Mouse (Mus musculus) intestine, postnatal 0 days (tissue): ENCODE data around the gene Krtap1-3. TPM values are rescaled to one million over a fixed set of nuclear protein-coding genes. Genes with fewer than 3 reads are reported as not detected.
A peak's percentile ranks its signal among the peaks of the same experiment; 100 is the strongest.
"Not testable (repeated sequence)": the region's sequence is repeated elsewhere in the genome, so short reads cannot be mapped to it uniquely, and the experiment has no call there.

ENCODE experiments used
- ATAC-seq: fragments of 200-750 bp; cut with Nextera tagmentation; 2 replicates; pipeline ENCODE4 v1.8.0; 2017; ENCODE audit warnings: mild to moderate bottlenecking, moderate TSS enrichment, moderate library complexity
- H3K27ac ChIP-seq: fragments of 300-500 bp; sonication (generic); 2 replicates; pipeline ENCODE4 v1.5.1; 2014; ENCODE audit warnings: mild to moderate bottlenecking, low read depth, low read length, moderate library complexity
- H3K27me3 ChIP-seq: fragments of 300-500 bp; sonication (generic); replicated peaks from 2 replicates; pipeline ENCODE4 v1.6.1; 2014; ENCODE audit warnings: low read length, mixed read lengths; ENCODE audit not compliant: control insufficient read depth, insufficient read depth
- H3K36me3 ChIP-seq: fragments of 300-500 bp; sonication (generic); 2 replicates; pipeline ENCODE4 v1.6.1; 2014; ENCODE audit warnings: mild to moderate bottlenecking, moderate library complexity; ENCODE audit not compliant: control insufficient read depth, insufficient read depth
- H3K4me1 ChIP-seq: fragments of 300-500 bp; sonication (generic); replicated peaks from 2 replicates; pipeline ENCODE4 v1.6.1; 2014; ENCODE audit warnings: antibody characterized with exemption, low read length, mixed read lengths; ENCODE audit not compliant: control insufficient read depth, insufficient read depth
- H3K4me2 ChIP-seq: fragments of 300-500 bp; sonication (generic); replicated peaks from 2 replicates; pipeline ENCODE4 v1.6.1; 2014; ENCODE audit warnings: low read depth, mild to moderate bottlenecking, moderate library complexity
- H3K4me3 ChIP-seq: fragments of 300-500 bp; sonication (generic); 2 replicates; pipeline ENCODE4 v1.5.1; 2014; ENCODE audit warnings: low read depth, low read length
- H3K9ac ChIP-seq: fragments of 300-500 bp; sonication (generic); 2 replicates; pipeline ENCODE4 v1.6.1; 2014; ENCODE audit warnings: mild to moderate bottlenecking, low read depth, low read length
- H3K9me3 ChIP-seq: fragments of 300-500 bp; sonication (generic); 2 replicates; pipeline ENCODE4 v1.6.1; 2016; ENCODE audit warnings: mixed run types; ENCODE audit not compliant: control insufficient read depth
- CTCF ChIP-seq: sonication (generic); IDR thresholded peaks from 2 replicates; pipeline ENCODE4 v1.5.1; 2016; ENCODE audit warnings: low read depth, mild to moderate bottlenecking, control low read depth, antibody characterized with exemption, moderate library complexity
- WGBS: fragments of 180-500 bp; shearing (Covaris S2); extraction: QIAGEN DNeasy Blood & Tissue Kit; methylation state at CpG from one replicate; pipeline ENCODE4 v1.1.7; 2014; 5-methylcytosine and 5-hydroxymethylcytosine counted together
- polyA plus RNA-seq: library from polyadenylated mRNA; unstranded; fragments of >200 nt; fragmentation: Nextera tagmentation; extraction: Ambion mirVana; gene quantifications from 2 replicates; pipeline ENCODE4 v1.2.1, GENCODE M21; 2015

Krtap1-3 gene
- polyA plus RNA-seq, 1 experiment from 2014 or later, result not detected

- H3K9me3 ChIP-seq, result no peaks in the 10 kb centered on the region
- H3K36me3 ChIP-seq, result no peaks in the 10 kb centered on the region
- no peak within 1 kb of the TSS for H3K4me2 ChIP-seq
- no peaks in the 10 kb centered on the region for H3K4me1 ChIP-seq
- no peak for ATAC-seq
- no peak within 1 kb of the TSS for H3K9ac ChIP-seq
- no peaks in the 10 kb centered on the region for H3K27me3 ChIP-seq
- WGBS, result 81% methylated on average over 2 of the region's 2 CpGs
- no peak for TF ChIP-seq CTCF
- H3K4me3 ChIP-seq, result no peak within 1 kb of the TSS
- no peak within 1 kb of the TSS for H3K27ac ChIP-seq
These were observed 29.2 kb upstream of the Krtap1-3 start, which contains the start of gene Gm11562 for GRCm38 (mm10) chr11:99620335-99620734. Gm11562 (minus strand) TSS chr11:99620435.

- no peak for TF ChIP-seq CTCF
- Histone ChIP-seq H3K9me3 (no peaks in the 10 kb centered on the region), H3K27me3 (no peaks in the 10 kb centered on the region), H3K36me3 (no peaks in the 10 kb centered on the region), H3K27ac (no peak within 1 kb of the TSS), H3K4me1 (no peaks in the 10 kb centered on the region), H3K4me3 (no peak within 1 kb of the TSS), H3K9ac (no peak within 1 kb of the TSS), H3K4me2 (no peak within 1 kb of the TSS)
- WGBS, result 47% methylated on average over 3 of the region's 3 CpGs
- peak; percentile 85 for ATAC-seq
These were observed 23.7 kb upstream of the Krtap1-3 start, which contains the start of gene Krtap2-4 for GRCm38 (mm10) chr11:99614796-99615363. Krtap2-4 (minus strand) TSS chr11:99614846.

GRCm38 (mm10) chr11:99610089-99610488 is 18.9 kb upstream of the Krtap1-3 start, which contains the start of gene Gm11937:
Gm11937 (minus strand) TSS chr11:99610189.
- H3K27me3 ChIP-seq, ATAC-seq: not testable (repeated sequence)

GRCm38 (mm10) chr11:99609126-99609525 is 18.0 kb upstream of the Krtap1-3 start:
- no peak overlapping the region for H3K4me2 ChIP-seq
- no peak overlapping the region for H3K27ac ChIP-seq
- H3K4me3 ChIP-seq, result no peak overlapping the region
- no peaks in the 10 kb centered on the region for H3K27me3 ChIP-seq
- H3K4me1 ChIP-seq, result no peaks in the 10 kb centered on the region
- no peak overlapping the region for H3K9ac ChIP-seq
- TF ChIP-seq CTCF, result no peak
- WGBS, result 71% methylated on average over 1 of the region's 1 CpGs
- ATAC-seq, result no peak
- H3K9me3 ChIP-seq, result no peaks in the 10 kb centered on the region
- no peaks in the 10 kb centered on the region for H3K36me3 ChIP-seq

More at GRCm38 (mm10) chr11:99610089-99610488, 18.9 kb upstream of the Krtap1-3 start, which contains the start of gene Gm11937:
- H3K4me1 ChIP-seq, H3K27ac ChIP-seq, H3K9me3 ChIP-seq, H3K4me3 ChIP-seq, H3K9ac ChIP-seq, H3K36me3 ChIP-seq, H3K4me2 ChIP-seq: not testable (repeated sequence)
- WGBS, result 39% methylated on average over 1 of the region's 2 CpGs

GRCm38 (mm10) chr11:99603208-99603607 is 12.1 kb upstream of the Krtap1-3 start, which contains the start of gene Gm11938:
Gm11938 (minus strand) TSS chr11:99603308.
- not testable (repeated sequence) for H3K4me3 ChIP-seq, H3K9me3 ChIP-seq, H3K27me3 ChIP-seq, ATAC-seq, H3K27ac ChIP-seq, H3K36me3 ChIP-seq, H3K9ac ChIP-seq, H3K4me2 ChIP-seq, H3K4me1 ChIP-seq
- 46% methylated on average over 1 of the region's 1 CpGs for WGBS

- H3K9me3 ChIP-seq, H3K27me3 ChIP-seq, H3K36me3 ChIP-seq, ATAC-seq, H3K4me2 ChIP-seq, H3K4me1 ChIP-seq, H3K9ac ChIP-seq, H3K4me3 ChIP-seq, H3K27ac ChIP-seq: not testable (repeated sequence)
- 84% methylated on average over 6 of the region's 6 CpGs for WGBS
These were observed 6.6 kb upstream of the Krtap1-3 start, which contains the start of gene Krtap9-3 for GRCm38 (mm10) chr11:99597742-99598141. Krtap9-3 (minus strand) TSS chr11:99598105.
